Mouse (Mus musculus): ENCODE data around the gene Nacc1. TPM values are rescaled to one million over a fixed set of nuclear protein-coding genes. Genes with fewer than 3 reads are reported as not detected.

Gene Nacc1
- 23.9 and 25.6 TPM in 2 replicates for polyA plus RNA-seq (2015; fragmentation: Nextera tagmentation; extraction: Ambion mirVana)

- Histone ChIP-seq H3K36me3 (peaks cover 30% of the 10 kb centered on the region), H3K4me1 (peaks cover 55% of the 10 kb centered on the region), H3K27ac (peak within 1 kb of the TSS; percentile 95), H3K9ac (peak within 1 kb of the TSS; percentile 99), H3K27me3 (no peaks in the 10 kb centered on the region), H3K4me3 (replicated peaks) (peak within 1 kb of the TSS; percentile 99), H3K4me2 (peak within 1 kb of the TSS; percentile 90), H3K9me3 (replicated peaks) (no peaks in the 10 kb centered on the region)
- WGBS, result under 1% methylated on average over 35 of the region's 37 CpGs
- peak; percentile 81 for ATAC-seq (replicated peaks; ENCODE audit: low FRiP score)
Observed at GRCm38 (mm10) chr8:84687705-84688100, at the start of gene Nacc1. Gene Nacc1 (minus strand): TSS chr8:84687862.

- 84% methylated on average over 4 of the region's 4 CpGs for WGBS
- no peaks in the 10 kb centered on the region for H3K9me3 ChIP-seq (replicated peaks)
- no peak overlapping the region for H3K4me2 ChIP-seq
- H3K36me3 ChIP-seq, result no peaks in the 10 kb centered on the region
- H3K4me3 ChIP-seq (replicated peaks), result no peak overlapping the region
- peaks cover 62% of the 10 kb centered on the region for H3K4me1 ChIP-seq
- peaks cover 87% of the 10 kb centered on the region for H3K27me3 ChIP-seq
- no peak overlapping the region for H3K9ac ChIP-seq
- ATAC-seq (replicated peaks; ENCODE audit: low FRiP score), result no peak
- H3K27ac ChIP-seq, result no peak overlapping the region
Observed at GRCm38 (mm10) chr8:84736521-84736920, 48.9 kb upstream of the Nacc1 start.

- Histone ChIP-seq H3K4me1 (peaks cover 63% of the 10 kb centered on the region), H3K4me3 (replicated peaks) (no peak overlapping the region), H3K27ac (no peak overlapping the region), H3K9me3 (replicated peaks) (no peaks in the 10 kb centered on the region), H3K4me2 (no peak overlapping the region), H3K27me3 (peaks cover 78% of the 10 kb centered on the region), H3K36me3 (no peaks in the 10 kb centered on the region), H3K9ac (no peak overlapping the region)
- WGBS, result 55% methylated on average over 2 of the region's 2 CpGs
- no peak for ATAC-seq (replicated peaks; ENCODE audit: low FRiP score)
Observed at GRCm38 (mm10) chr8:84735597-84735996, 47.9 kb upstream of the Nacc1 start.

GRCm38 (mm10) chr8:84734680-84735079 is 47.0 kb upstream of the Nacc1 start:
- Histone ChIP-seq H3K4me2 (no peak overlapping the region), H3K36me3 (no peaks in the 10 kb centered on the region), H3K4me3 (replicated peaks) (no peak overlapping the region), H3K9me3 (replicated peaks) (no peaks in the 10 kb centered on the region), H3K4me1 (peaks cover 62% of the 10 kb centered on the region), H3K9ac (no peak overlapping the region), H3K27ac (no peak overlapping the region), H3K27me3 (peaks cover 68% of the 10 kb centered on the region)
- 74% methylated on average over 2 of the region's 2 CpGs for WGBS
- ATAC-seq (replicated peaks; ENCODE audit: low FRiP score), result no peak

DNA sequence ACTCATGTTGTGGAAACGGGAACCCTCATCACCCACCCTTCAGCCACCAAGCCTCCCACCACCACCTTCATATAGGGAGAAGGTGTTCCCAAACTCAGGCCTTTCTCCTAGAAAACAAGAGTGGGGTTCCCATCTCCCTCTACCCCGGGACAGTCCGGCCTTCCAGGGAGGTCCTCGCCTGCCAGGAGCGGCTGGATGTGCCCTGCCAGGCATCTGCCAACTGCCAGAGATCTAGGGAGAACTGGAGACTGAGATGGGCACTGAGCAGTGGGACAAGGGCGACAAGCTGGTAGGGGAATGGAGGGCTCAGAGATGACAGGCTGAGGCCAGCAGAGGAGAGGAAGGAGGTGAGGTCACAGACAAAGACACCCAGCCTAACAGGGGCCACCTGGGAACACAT is 46.3 kb upstream of the Nacc1 start:
- H3K9ac ChIP-seq, result no peak overlapping the region
- H3K27ac ChIP-seq, result no peak overlapping the region
- H3K4me3 ChIP-seq (replicated peaks), result no peak overlapping the region
- no peak overlapping the region for H3K4me2 ChIP-seq
- no peaks in the 10 kb centered on the region for H3K36me3 ChIP-seq
- ATAC-seq (replicated peaks; ENCODE audit: low FRiP score), result no peak
- H3K9me3 ChIP-seq (replicated peaks), result no peaks in the 10 kb centered on the region
- peaks cover 61% of the 10 kb centered on the region for H3K27me3 ChIP-seq
- peaks cover 61% of the 10 kb centered on the region for H3K4me1 ChIP-seq
- 88% methylated on average over 6 of the region's 6 CpGs for WGBS

DNA sequence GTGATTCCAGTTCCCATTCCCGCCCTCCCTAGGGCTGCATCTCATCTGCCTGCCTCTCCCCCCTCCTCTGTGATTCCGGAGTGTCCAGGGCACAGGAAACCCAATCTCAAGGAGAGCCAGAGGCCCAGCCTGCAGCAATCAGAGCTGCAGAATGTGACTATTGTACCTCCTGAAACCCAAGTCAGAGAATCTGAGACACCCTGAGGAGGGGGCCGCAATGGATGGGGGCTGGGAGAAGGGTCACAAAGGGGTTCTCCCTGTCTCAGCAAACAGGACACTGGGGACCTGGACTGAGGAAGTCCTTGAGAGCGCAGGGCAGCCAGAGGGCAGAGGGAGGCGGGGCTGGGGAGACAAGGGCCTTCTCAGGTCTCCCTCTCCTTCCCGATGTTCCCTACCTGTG is 45.3 kb upstream of the Nacc1 start:
- peaks cover 52% of the 10 kb centered on the region for H3K27me3 ChIP-seq
- no peaks in the 10 kb centered on the region for H3K36me3 ChIP-seq
- no peak overlapping the region for H3K9ac ChIP-seq
- 28% methylated on average over 6 of the region's 6 CpGs for WGBS
- peak; percentile 44; the same call in 1 of the 2 replicates for ATAC-seq (replicated peaks; ENCODE audit: low FRiP score)
- no peaks in the 10 kb centered on the region for H3K9me3 ChIP-seq (replicated peaks)
- H3K4me2 ChIP-seq, result 0 out of 2 replicates have a peak overlapping the region, but pooled peaks have one; percentile 9
- peaks cover 60% of the 10 kb centered on the region for H3K4me1 ChIP-seq
- peak overlapping the region; percentile 64 for H3K27ac ChIP-seq
- H3K4me3 ChIP-seq (replicated peaks), result no peak overlapping the region

DNA sequence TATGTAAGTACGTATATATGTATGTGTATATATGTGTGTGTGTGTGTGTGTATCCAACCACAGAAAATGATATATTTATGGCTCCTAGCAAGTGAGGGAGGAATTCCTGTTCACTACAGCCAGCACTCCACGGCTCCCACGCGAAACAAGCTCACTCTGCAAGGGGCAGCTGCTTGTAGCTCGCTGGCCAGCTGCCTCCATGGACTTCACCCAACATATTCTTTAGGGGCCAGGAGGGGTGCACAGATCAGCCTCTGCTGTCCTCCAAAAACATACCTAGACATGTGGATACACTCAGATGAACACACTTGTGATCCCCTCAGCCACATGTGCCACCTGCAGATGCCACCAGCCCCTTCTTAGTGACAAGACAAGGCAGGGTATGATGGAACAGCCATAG is 44.9 kb upstream of the Nacc1 start:
- Histone ChIP-seq H3K9ac (no peak overlapping the region), H3K27ac (peak overlapping the region; percentile 64), H3K4me1 (peaks cover 60% of the 10 kb centered on the region), H3K36me3 (0 out of 2 replicates have a peak, but pooled peaks cover 2% of the 10 kb centered on the region), H3K9me3 (replicated peaks) (no peaks in the 10 kb centered on the region), H3K4me3 (replicated peaks) (no peak overlapping the region), H3K4me2 (0 out of 2 replicates have a peak overlapping the region, but pooled peaks have one; percentile 9), H3K27me3 (peaks cover 47% of the 10 kb centered on the region)
- 53% methylated on average over 5 of the region's 5 CpGs for WGBS
- no peak for ATAC-seq (replicated peaks; ENCODE audit: low FRiP score)

- no peaks in the 10 kb centered on the region for H3K9me3 ChIP-seq (replicated peaks)
- H3K27ac ChIP-seq, result peak overlapping the region; percentile 64; the same call in 1 of the 2 replicates
- peaks cover 37% of the 10 kb centered on the region for H3K27me3 ChIP-seq
- no peak overlapping the region for H3K4me2 ChIP-seq
- H3K4me3 ChIP-seq (replicated peaks), result no peak overlapping the region
- ATAC-seq (replicated peaks; ENCODE audit: low FRiP score), result no peak
- peaks cover 10% of the 10 kb centered on the region for H3K36me3 ChIP-seq
- no peak overlapping the region for H3K9ac ChIP-seq
- H3K4me1 ChIP-seq, result peaks cover 63% of the 10 kb centered on the region
- 64% methylated on average over 11 of the region's 11 CpGs for WGBS
Observed at GRCm38 (mm10) chr8:84731371-84732177, 43.9 kb upstream of the Nacc1 start.

DNA sequence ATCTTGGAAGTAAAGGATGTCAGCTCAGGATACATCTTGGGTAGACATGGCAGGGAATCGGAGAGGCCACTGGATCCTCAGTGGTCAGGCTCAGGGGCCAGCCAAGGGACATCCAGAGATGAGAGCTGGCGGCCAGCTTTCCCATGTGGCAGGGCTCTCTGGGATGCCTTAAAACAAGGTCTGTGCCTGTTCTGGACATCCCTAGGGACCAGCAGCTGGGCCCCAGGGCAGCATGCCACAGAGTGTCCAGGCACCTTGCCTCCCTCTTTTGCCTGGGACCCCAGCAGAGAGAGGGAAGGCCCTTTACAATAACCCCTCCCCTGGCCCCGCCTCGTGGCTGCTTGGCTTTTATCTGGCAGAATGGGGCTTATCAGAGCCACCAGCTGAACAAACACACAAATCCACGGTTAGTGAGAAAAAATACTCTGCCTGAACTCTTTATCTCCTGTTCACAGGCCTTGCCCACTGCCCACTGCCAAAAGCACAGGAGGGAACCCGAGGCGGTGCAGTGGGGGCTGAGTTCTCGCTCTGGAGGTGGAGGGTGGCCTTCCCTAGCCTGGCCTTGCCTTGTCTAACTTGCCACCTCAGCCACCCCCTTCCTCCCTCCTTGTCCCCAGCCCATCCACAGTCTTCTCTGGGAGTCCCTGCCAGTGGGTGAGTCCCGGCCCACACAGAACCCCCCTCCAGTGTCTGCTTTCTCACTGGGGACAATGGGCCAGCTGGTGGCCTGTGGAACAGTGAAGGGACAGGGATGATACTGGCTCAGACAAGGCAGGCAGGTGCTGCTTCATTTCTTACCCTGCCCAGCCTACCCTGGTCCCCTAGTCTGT is 43.1 kb upstream of the Nacc1 start:
- no peaks in the 10 kb centered on the region for H3K9me3 ChIP-seq (replicated peaks)
- H3K4me2 ChIP-seq, result no peak overlapping the region
- H3K27me3 ChIP-seq, result peaks cover 29% of the 10 kb centered on the region
- peaks cover 16% of the 10 kb centered on the region for H3K36me3 ChIP-seq
- peaks cover 69% of the 10 kb centered on the region for H3K4me1 ChIP-seq
- peak; percentile 41; the same call in 1 of the 2 replicates for ATAC-seq (replicated peaks; ENCODE audit: low FRiP score)
- H3K4me3 ChIP-seq (replicated peaks), result no peak overlapping the region
- H3K9ac ChIP-seq, result no peak overlapping the region
- WGBS, result 52% methylated on average over 9 of the region's 9 CpGs
- H3K27ac ChIP-seq, result peak overlapping the region; percentile 20

DNA sequence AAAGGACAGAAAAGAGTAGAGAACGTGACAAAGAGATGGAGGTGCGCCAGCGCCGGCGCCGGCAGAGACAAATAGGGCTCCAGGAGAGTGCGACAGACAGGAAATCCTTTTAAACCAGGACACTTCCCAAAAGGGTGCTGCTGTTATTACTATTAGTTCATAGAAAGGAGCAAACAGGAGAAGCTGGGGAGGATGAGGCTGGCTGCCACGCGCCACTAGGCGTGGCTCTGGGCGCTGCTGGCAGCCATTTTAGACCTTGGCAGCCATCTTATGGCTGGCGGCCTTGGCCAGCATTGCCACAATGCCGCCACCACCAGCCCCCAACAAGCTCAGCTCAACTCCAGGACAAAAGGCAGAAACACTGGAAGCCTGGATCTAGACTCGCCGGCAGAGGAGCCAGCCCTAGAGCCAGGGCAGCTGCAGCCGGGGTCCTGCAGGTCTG is 42.3 kb upstream of the Nacc1 start:
- no peak overlapping the region for H3K4me3 ChIP-seq (replicated peaks)
- H3K4me2 ChIP-seq, result no peak overlapping the region
- H3K36me3 ChIP-seq, result peaks cover 16% of the 10 kb centered on the region
- ATAC-seq (replicated peaks; ENCODE audit: low FRiP score), result no peak
- H3K9me3 ChIP-seq (replicated peaks), result no peaks in the 10 kb centered on the region
- H3K4me1 ChIP-seq, result peaks cover 77% of the 10 kb centered on the region
- peaks cover 21% of the 10 kb centered on the region for H3K27me3 ChIP-seq
- no peak overlapping the region for H3K9ac ChIP-seq
- peak overlapping the region; percentile 20 for H3K27ac ChIP-seq
- 88% methylated on average over 16 of the region's 16 CpGs for WGBS

DNA sequence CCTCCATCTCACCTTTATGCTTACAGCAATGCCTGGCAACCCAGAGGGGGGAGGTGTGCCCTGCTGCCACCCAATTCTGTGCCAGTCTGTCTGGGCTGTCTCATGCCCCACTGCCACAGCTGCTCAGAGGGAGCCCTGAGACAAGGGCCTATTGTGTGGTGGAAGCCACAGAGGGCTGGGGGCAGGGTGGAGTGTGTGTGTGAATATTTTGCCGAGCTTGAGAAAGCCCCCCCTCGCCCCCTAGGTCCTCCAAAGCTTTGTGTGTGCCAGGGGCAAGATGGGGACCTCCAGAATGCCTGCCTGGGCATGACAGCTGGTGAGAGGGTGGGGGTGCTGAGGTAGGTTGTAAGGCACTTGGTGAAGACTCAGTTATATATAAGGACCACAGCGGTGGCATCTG is 40.8 kb upstream of the Nacc1 start:
- Histone ChIP-seq H3K27ac (no peak overlapping the region), H3K9ac (no peak overlapping the region), H3K4me1 (peaks cover 86% of the 10 kb centered on the region), H3K9me3 (replicated peaks) (no peaks in the 10 kb centered on the region), H3K4me2 (no peak overlapping the region), H3K4me3 (replicated peaks) (no peak overlapping the region), H3K27me3 (0 out of 2 replicates have a peak, but pooled peaks cover 7% of the 10 kb centered on the region), H3K36me3 (peaks cover 16% of the 10 kb centered on the region)
- WGBS, result 67% methylated on average over 3 of the region's 3 CpGs
- no peak for ATAC-seq (replicated peaks; ENCODE audit: low FRiP score)

- WGBS, result 17% methylated on average over 3 of the region's 3 CpGs
- H3K9ac ChIP-seq, result no peak overlapping the region
- peaks cover 16% of the 10 kb centered on the region for H3K36me3 ChIP-seq
- no peak for ATAC-seq (replicated peaks; ENCODE audit: low FRiP score)
- no peak overlapping the region for H3K4me2 ChIP-seq
- no peak overlapping the region for H3K4me3 ChIP-seq (replicated peaks)
- 0 out of 2 replicates have a peak, but pooled peaks cover under 1% of the 10 kb centered on the region for H3K27me3 ChIP-seq
- H3K4me1 ChIP-seq, result peaks cover 84% of the 10 kb centered on the region
- no peaks in the 10 kb centered on the region for H3K9me3 ChIP-seq (replicated peaks)
- peak overlapping the region; percentile 29; the same call in 1 of the 2 replicates for H3K27ac ChIP-seq
Observed at GRCm38 (mm10) chr8:84725941-84726259, 38.2 kb upstream of the Nacc1 start.

Measured in kidney, embryonic 15.5 days (tissue).